Mouse (Mus musculus): ENCODE data around the gene Rdh1.

GRCm38 (mm10) chr10:127724178-127724577, 35.3 kb upstream of the Rdh1 start, which contains the start of gene Tac2:
- TF ChIP-seq CTCF (IDR thresholded peaks at IDR 0.05; ENCODE audit: low read depth) (no peak), EP300 (IDR thresholded peaks at IDR 0.05; ENCODE audit: low read depth) (no peak)
